Mouse (Mus musculus) midbrain, embryonic 11.5 days (tissue): ENCODE data around the gene Fam189a1. TPM values are rescaled to one million over a fixed set of nuclear protein-coding genes. Genes with fewer than 3 reads are reported as not detected.

Source experiments
- ATAC-seq: fragments of 200-750 bp; cut with Nextera tagmentation; 2 replicates; pipeline ENCODE4 v1.8.0; 2017; ENCODE audit warnings: moderate TSS enrichment, moderate library complexity; ENCODE audit not compliant: low FRiP score
- DNase-seq: peaks from one replicate; pipeline ENCODE4 v3.0.0; 2015; ENCODE audit warnings: low spot score; ENCODE audit errors: missing footprints
- H3K27ac ChIP-seq: fragments of 300-500 bp; sonication (generic); 2 replicates; pipeline ENCODE4 v1.5.1; 2014; ENCODE audit warnings: low read depth, low read length
- H3K27me3 ChIP-seq: fragments of 300-500 bp; sonication (generic); 2 replicates; pipeline ENCODE4 v1.6.1; 2014; ENCODE audit warnings: mild to moderate bottlenecking, low read length, moderate library complexity, mixed read lengths; ENCODE audit not compliant: control insufficient read depth, insufficient read depth
- H3K36me3 ChIP-seq: fragments of 300-500 bp; sonication (generic); 2 replicates; pipeline ENCODE4 v1.6.1; 2014; ENCODE audit warnings: mild to moderate bottlenecking, low read length, moderate library complexity, mixed read lengths; ENCODE audit not compliant: control insufficient read depth, insufficient read depth
- H3K4me1 ChIP-seq: fragments of 300-500 bp; sonication (generic); 2 replicates; pipeline ENCODE4 v1.6.1; 2014; ENCODE audit warnings: low read length; ENCODE audit not compliant: control insufficient read depth, insufficient read depth
- H3K4me2 ChIP-seq: fragments of 300-500 bp; sonication (generic); 2 replicates; pipeline ENCODE4 v1.6.1; 2014; ENCODE audit warnings: mild to moderate bottlenecking, moderate library complexity
- H3K4me3 ChIP-seq: fragments of 300-500 bp; sonication (generic); 2 replicates; pipeline ENCODE4 v1.5.1; 2014; ENCODE audit warnings: low read depth, low read length
- H3K9ac ChIP-seq: fragments of 300-500 bp; sonication (generic); 2 replicates; pipeline ENCODE4 v1.6.1; 2014; ENCODE audit warnings: low read length
- H3K9me3 ChIP-seq: fragments of 300-500 bp; sonication (generic); 2 replicates; pipeline ENCODE4 v1.6.1; 2016; ENCODE audit warnings: low read length; ENCODE audit not compliant: control insufficient read depth
- WGBS: fragments of 180-500 bp; shearing (Covaris S2); extraction: QIAGEN DNeasy Blood & Tissue Kit; methylation state at CpG from one replicate; pipeline ENCODE4 v1.1.7; 2014; 5-methylcytosine and 5-hydroxymethylcytosine counted together
- polyA plus RNA-seq: library from polyadenylated mRNA; unstranded; fragments of >200 nt; fragmentation: Nextera tagmentation; extraction: Ambion mirVana; gene quantifications from 2 replicates; pipeline ENCODE4 v1.2.1, GENCODE M21; 2014

The Fam189a1 gene
- polyA plus RNA-seq, 1 experiment from 2014 or later = 3.4 TPM

DNA sequence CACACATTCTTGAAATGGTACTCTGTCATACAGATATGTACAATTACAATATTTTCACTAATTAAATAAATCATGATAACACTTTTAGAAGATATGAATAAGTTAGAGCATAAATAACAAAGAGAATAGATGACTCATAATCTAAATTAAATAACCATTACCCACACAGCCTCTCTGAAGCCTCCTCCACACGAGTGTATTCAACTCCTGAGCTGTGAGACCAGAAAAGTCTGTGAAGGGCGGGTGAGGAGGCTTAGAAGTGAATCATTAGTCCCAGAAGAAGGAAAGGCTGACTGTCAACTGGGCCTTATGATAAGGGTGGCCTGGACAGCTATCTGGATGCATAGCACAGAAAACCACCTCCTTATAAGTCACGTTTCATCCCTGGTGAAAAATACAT is 222.3 kb downstream of the Fam189a1 start:
- H3K4me2 ChIP-seq = no peak overlapping the region
- no peaks in the 10 kb centered on the region for H3K9me3 ChIP-seq
- no peak overlapping the region for H3K9ac ChIP-seq
- no peaks in the 10 kb centered on the region for H3K4me1 ChIP-seq
- WGBS = 72% methylated on average over 3 of the region's 3 CpGs
- H3K27me3 ChIP-seq = no peaks in the 10 kb centered on the region
- DNase-seq (no peak), ATAC-seq (no peak)
- no peak overlapping the region for H3K27ac ChIP-seq
- H3K4me3 ChIP-seq = no peak overlapping the region
- no peaks in the 10 kb centered on the region for H3K36me3 ChIP-seq

DNA sequence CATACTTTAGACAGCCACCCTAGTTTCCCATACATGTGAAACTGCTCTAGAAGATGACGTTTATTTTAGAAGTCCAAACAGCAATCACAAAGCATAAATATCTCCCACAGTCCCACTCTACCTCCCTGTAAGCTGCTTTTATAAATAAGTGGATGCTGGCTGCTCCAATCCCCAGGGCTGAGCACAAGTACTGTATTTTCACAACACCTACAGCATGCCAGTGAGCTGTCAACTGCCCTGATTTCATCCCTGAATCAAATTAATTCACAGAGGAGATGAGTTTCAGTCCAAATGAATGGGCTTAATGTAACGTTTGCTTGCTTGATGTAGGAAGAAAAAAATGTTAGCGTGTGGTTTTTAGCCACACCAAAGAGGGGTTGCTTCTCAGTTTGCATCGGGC is 225.4 kb downstream of the Fam189a1 start:
- Histone ChIP-seq H3K27me3 (no peaks in the 10 kb centered on the region), H3K4me3 (no peak overlapping the region), H3K36me3 (no peaks in the 10 kb centered on the region), H3K4me1 (no peaks in the 10 kb centered on the region), H3K4me2 (no peak overlapping the region), H3K9me3 (no peaks in the 10 kb centered on the region), H3K27ac (no peak overlapping the region), H3K9ac (no peak overlapping the region)
- 78% methylated on average over 4 of the region's 4 CpGs for WGBS
- DNase-seq (no peak), ATAC-seq (no peak)

DNA sequence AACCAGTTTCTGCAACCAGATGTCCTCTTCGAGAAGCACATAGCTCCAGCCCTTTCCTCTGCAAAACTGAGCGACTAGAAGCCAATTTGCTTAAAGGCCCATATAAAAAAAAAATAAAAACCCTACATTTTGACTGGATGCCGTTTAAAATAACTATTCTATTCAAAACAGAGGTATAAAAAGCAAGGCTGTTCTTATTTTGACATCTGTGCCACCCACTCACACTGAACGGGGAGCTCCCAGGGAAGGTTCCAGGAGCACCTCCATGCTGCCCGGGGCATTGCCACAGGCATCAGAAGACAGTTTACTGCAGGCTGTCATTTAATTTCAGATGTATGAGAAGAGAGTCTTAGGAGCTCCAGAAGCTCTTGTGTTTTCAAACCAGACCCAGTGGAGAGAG is 232.5 kb downstream of the Fam189a1 start:
- no peak for DNase-seq
- Histone ChIP-seq H3K4me3 (no peak overlapping the region), H3K27me3 (no peaks in the 10 kb centered on the region), H3K27ac (no peak overlapping the region), H3K9me3 (no peaks in the 10 kb centered on the region), H3K9ac (no peak overlapping the region), H3K4me1 (peaks cover 6% of the 10 kb centered on the region), H3K4me2 (no peak overlapping the region), H3K36me3 (no peaks in the 10 kb centered on the region)
- WGBS = 84% methylated on average over 5 of the region's 5 CpGs
- no peak for ATAC-seq

DNA sequence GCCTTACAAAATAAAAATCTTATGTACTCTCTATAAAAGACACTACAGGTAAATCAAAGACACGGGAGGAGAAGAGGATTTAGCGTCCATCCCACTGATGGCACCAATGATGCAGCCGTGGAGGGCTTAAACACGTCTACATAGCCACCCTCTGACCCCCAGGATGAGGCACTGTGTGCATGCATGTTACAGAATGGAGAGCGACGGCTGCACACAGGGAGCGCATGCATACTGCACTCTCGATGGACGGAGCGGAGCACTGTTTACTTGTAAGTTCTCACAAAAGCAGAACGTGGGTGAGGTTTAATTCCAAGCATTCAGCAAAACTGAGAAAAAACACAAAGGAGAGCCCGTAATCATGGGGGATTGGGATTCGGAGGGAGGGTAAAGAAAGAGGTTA is 235.2 kb downstream of the Fam189a1 start:
- H3K27me3 ChIP-seq = no peaks in the 10 kb centered on the region
- no peaks in the 10 kb centered on the region for H3K9me3 ChIP-seq
- 66% methylated on average over 13 of the region's 13 CpGs for WGBS
- ATAC-seq (no peak), DNase-seq (no peak)
- H3K4me2 ChIP-seq = no peak overlapping the region
- H3K9ac ChIP-seq = no peak overlapping the region
- no peak overlapping the region for H3K4me3 ChIP-seq
- no peaks in the 10 kb centered on the region for H3K36me3 ChIP-seq
- H3K27ac ChIP-seq = no peak overlapping the region
- H3K4me1 ChIP-seq = peaks cover 8% of the 10 kb centered on the region

DNA sequence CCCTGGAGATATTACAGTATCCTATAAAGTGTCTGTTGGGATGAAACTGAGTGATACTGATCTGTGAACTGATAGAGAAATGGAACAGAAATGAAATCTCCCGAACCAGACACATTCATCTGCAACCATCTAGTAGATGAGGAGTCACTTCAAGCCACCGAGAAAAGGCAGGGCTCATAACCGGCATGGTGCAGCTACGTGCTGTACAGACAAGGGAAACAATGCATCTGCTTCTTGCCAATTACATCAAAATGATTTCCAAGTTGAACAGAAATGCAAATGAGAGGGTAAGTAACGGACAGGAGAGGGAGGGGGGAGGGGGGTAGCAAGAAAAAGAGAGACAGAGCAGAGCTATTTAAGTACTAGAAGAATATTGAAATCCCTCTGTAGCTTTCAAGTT is 235.6 kb downstream of the Fam189a1 start:
- peaks cover 8% of the 10 kb centered on the region for H3K4me1 ChIP-seq
- 64% methylated on average over 5 of the region's 5 CpGs for WGBS
- no peak overlapping the region for H3K4me3 ChIP-seq
- no peak for DNase-seq
- H3K27ac ChIP-seq = no peak overlapping the region
- H3K9ac ChIP-seq = no peak overlapping the region
- H3K4me2 ChIP-seq = no peak overlapping the region
- no peaks in the 10 kb centered on the region for H3K36me3 ChIP-seq
- H3K9me3 ChIP-seq = no peaks in the 10 kb centered on the region
- peak; percentile 35; the same call in 1 of the 2 replicates for ATAC-seq
- no peaks in the 10 kb centered on the region for H3K27me3 ChIP-seq

DNA sequence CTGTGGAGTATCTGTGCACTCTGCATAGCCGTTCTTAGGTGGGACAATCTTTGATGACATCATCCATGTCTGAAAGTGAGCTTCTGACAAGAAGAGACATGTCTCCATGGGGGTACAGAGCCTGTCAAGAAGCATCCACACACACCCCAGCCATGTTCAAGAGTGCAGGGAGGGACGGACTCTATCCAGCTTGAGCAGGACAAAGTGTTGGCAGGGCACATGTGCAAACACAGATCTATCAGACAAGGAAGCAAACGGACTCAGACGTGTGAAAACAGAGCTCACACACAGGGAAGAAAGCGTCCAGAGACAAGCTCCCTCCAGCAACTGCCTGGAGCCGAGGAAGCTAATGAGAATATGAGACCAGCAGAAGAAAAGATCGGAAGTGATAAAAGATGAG is 239.7 kb downstream of the Fam189a1 start:
- no peak overlapping the region for H3K27ac ChIP-seq
- H3K4me1 ChIP-seq = peaks cover 8% of the 10 kb centered on the region
- no peaks in the 10 kb centered on the region for H3K27me3 ChIP-seq
- H3K4me2 ChIP-seq = no peak overlapping the region
- no peaks in the 10 kb centered on the region for H3K36me3 ChIP-seq
- no peak overlapping the region for H3K4me3 ChIP-seq
- 74% methylated on average over 7 of the region's 7 CpGs for WGBS
- no peak overlapping the region for H3K9ac ChIP-seq
- ATAC-seq = no peak
- DNase-seq = no peak
- H3K9me3 ChIP-seq = no peaks in the 10 kb centered on the region

DNA sequence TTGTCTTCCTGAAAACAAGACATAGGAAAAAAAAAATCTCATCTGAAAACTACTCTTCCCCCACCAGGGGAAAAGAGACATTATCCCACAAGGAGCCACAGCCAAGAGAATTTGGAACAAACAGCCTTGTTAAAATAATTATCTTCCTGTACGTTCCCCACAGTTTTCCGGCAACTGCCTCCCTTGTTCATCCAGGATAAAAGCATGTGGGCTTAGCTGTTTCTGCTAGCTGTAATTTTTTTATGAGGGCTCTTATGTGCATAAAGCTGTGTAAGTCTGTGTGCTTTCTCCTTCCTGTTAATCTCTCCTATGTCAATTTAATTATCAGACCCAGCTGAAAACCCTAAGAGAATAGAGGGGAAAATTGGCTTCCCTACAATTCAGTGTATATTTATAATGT is 241.2 kb downstream of the Fam189a1 start:
- no peak overlapping the region for H3K27ac ChIP-seq
- 0 out of 2 replicates have a peak, but pooled peaks cover 2% of the 10 kb centered on the region for H3K4me1 ChIP-seq
- no peaks in the 10 kb centered on the region for H3K36me3 ChIP-seq
- ATAC-seq = no peak
- 81% methylated on average over 2 of the region's 2 CpGs for WGBS
- H3K27me3 ChIP-seq = no peaks in the 10 kb centered on the region
- DNase-seq = no peak
- H3K4me3 ChIP-seq = no peak overlapping the region
- no peaks in the 10 kb centered on the region for H3K9me3 ChIP-seq
- H3K9ac ChIP-seq = no peak overlapping the region
- H3K4me2 ChIP-seq = no peak overlapping the region

DNA sequence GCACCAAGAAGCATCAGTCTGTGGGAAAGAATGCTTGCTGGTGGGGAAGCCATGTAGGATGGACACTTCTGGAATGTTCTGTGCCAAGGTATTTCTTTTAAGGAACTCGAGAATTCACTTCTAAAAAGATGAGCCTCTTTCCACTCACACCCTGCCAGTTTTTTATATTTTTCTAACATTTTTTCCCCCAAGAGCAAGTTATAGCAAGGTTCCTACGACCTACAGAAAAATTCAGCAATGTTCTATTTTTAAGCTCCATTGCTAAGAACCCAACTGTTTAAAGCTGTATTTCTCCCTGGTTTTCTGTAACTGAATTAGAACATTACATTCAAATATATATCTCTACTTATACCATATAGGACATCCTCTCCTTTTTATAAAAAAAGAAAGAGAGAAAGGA is 244.4 kb downstream of the Fam189a1 start:
- H3K9ac ChIP-seq = no peak overlapping the region
- WGBS = 79% methylated on average over 2 of the region's 2 CpGs

DNA sequence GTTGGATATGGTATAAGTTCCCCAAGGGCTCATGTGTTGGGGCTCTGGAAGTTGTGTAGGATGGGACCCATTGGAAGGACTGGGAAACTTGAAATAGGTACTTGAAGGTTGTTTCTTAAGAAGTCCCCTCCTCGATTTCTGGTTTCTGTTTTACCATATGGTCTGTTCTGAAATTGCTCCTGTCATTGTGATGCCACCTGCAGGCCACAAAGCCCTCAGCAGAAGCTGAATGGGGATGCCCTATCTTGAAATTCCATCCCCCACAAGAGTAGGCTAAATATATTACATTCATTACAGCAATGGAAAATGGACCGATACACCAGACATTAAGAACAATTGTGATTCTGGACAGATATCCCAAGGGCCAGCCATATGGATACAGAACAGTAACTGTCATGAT is 246.2 kb downstream of the Fam189a1 start:
- 92% methylated on average over 2 of the region's 2 CpGs for WGBS
- ATAC-seq (no peak), DNase-seq (no peak)
- peaks cover 3% of the 10 kb centered on the region; the same call in 1 of the 2 replicates for H3K9me3 ChIP-seq
- no peak overlapping the region for H3K9ac ChIP-seq
- no peaks in the 10 kb centered on the region for H3K4me1 ChIP-seq
- no peak overlapping the region for H3K4me3 ChIP-seq
- no peaks in the 10 kb centered on the region for H3K27me3 ChIP-seq
- no peak overlapping the region for H3K4me2 ChIP-seq
- H3K36me3 ChIP-seq = no peaks in the 10 kb centered on the region
- H3K27ac ChIP-seq = no peak overlapping the region

More for the DNA sequence above, 244.4 kb downstream of the Fam189a1 start:
- H3K4me2 ChIP-seq = no peak overlapping the region
- H3K36me3 ChIP-seq = no peaks in the 10 kb centered on the region
- no peaks in the 10 kb centered on the region for H3K27me3 ChIP-seq
- 0 out of 2 replicates have a peak, but pooled peaks cover 2% of the 10 kb centered on the region for H3K4me1 ChIP-seq
- no peak overlapping the region for H3K27ac ChIP-seq
- no peak for DNase-seq
- no peak overlapping the region for H3K4me3 ChIP-seq
- no peak for ATAC-seq
- H3K9me3 ChIP-seq = peaks cover 3% of the 10 kb centered on the region; the same call in 1 of the 2 replicates

DNA sequence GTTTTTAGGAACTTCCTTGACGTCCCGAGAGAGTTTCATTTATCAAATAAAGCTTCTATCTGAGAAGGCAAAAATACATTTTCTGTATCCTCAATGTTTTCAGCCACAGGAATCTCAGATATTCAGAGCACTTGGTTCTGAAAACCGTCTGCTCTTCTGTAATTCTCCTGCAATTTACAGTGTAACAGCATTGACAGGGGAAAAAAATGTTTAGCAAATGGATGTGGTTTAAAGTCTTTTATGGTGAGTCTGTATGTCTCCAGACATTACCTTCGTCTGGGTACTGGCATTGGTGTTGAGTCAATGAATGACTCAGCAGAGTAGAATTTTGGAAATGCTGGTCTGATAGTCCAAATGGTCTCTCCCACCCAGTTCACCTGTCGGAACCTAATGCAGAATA is 249.4 kb downstream of the Fam189a1 start:
- no peak overlapping the region for H3K9ac ChIP-seq
- ATAC-seq = no peak
- WGBS = 85% methylated on average over 5 of the region's 5 CpGs

More for the DNA sequence above, 249.4 kb downstream of the Fam189a1 start:
- Histone ChIP-seq H3K4me1 (no peaks in the 10 kb centered on the region), H3K27ac (no peak overlapping the region), H3K4me3 (no peak overlapping the region), H3K27me3 (no peaks in the 10 kb centered on the region), H3K9me3 (peaks cover 3% of the 10 kb centered on the region; the same call in 1 of the 2 replicates), H3K36me3 (no peaks in the 10 kb centered on the region), H3K4me2 (no peak overlapping the region)
- DNase-seq = no peak
